Mouse (Mus musculus) hindbrain, embryonic 14.5 days (tissue): ENCODE results near the gene Tent4b. TPM values are rescaled to one million over a fixed set of nuclear protein-coding genes. Genes with fewer than 3 reads are reported as not detected.

Experiments used
- ATAC-seq: fragments of 200-750 bp; cut with Nextera tagmentation; 2 replicates; pipeline ENCODE4 v1.8.0; 2017; ENCODE audit warnings: moderate number of reproducible peaks, mild to moderate bottlenecking, moderate TSS enrichment, moderate library complexity; ENCODE audit not compliant: low FRiP score
- DNase-seq: peaks from one replicate; pipeline ENCODE4 v3.0.0-alpha.2; 2015; ENCODE audit warnings: low spot score
- H3K27ac ChIP-seq: fragments of 300-500 bp; sonication (generic); 2 replicates; pipeline ENCODE4 v1.5.1; 2014; ENCODE audit warnings: mild to moderate bottlenecking, moderate library complexity
- H3K27me3 ChIP-seq: fragments of 300-500 bp; sonication (generic); 2 replicates; pipeline ENCODE4 v1.6.1; 2014; ENCODE audit warnings: mild to moderate bottlenecking, low read length, mixed read lengths; ENCODE audit not compliant: control insufficient read depth, insufficient read depth
- H3K36me3 ChIP-seq: fragments of 300-500 bp; sonication (generic); replicated peaks from 2 replicates; pipeline ENCODE4 v1.6.1; 2014; ENCODE audit not compliant: control insufficient read depth, insufficient read depth
- H3K4me1 ChIP-seq: fragments of 300-500 bp; sonication (generic); replicated peaks from 2 replicates; pipeline ENCODE4 v1.6.1; 2014; ENCODE audit warnings: antibody characterized with exemption, low read length, mixed read lengths; ENCODE audit not compliant: control insufficient read depth, insufficient read depth
- H3K4me2 ChIP-seq: fragments of 300-500 bp; sonication (generic); replicated peaks from 2 replicates; pipeline ENCODE4 v1.6.1; 2014; ENCODE audit warnings: mild to moderate bottlenecking, moderate library complexity
- H3K4me3 ChIP-seq: fragments of 300-500 bp; sonication (generic); replicated peaks from 2 replicates; pipeline ENCODE4 v1.5.1; 2014; ENCODE audit warnings: mild to moderate bottlenecking, low read length
- H3K9ac ChIP-seq: fragments of 300-500 bp; sonication (generic); 2 replicates; pipeline ENCODE4 v1.6.1; 2014
- H3K9me3 ChIP-seq: fragments of 300-500 bp; sonication (generic); 2 replicates; pipeline ENCODE4 v1.6.1; 2016; ENCODE audit warnings: low read length; ENCODE audit not compliant: control insufficient read depth
- WGBS: fragments of 180-500 bp; shearing (Covaris S2); extraction: QIAGEN DNeasy Blood & Tissue Kit; methylation state at CpG from one replicate; pipeline ENCODE4 v1.1.7; 2014; 5-methylcytosine and 5-hydroxymethylcytosine counted together
- polyA plus RNA-seq: library from polyadenylated mRNA; unstranded; fragments of >200 nt; fragmentation: Nextera tagmentation; extraction: Ambion mirVana; gene quantifications from 2 replicates; pipeline ENCODE4 v1.2.1, GENCODE M21; 2014

Gene Tent4b
- polyA plus RNA-seq, 1 experiment from 2014 or later: 17.1 TPM

DNA sequence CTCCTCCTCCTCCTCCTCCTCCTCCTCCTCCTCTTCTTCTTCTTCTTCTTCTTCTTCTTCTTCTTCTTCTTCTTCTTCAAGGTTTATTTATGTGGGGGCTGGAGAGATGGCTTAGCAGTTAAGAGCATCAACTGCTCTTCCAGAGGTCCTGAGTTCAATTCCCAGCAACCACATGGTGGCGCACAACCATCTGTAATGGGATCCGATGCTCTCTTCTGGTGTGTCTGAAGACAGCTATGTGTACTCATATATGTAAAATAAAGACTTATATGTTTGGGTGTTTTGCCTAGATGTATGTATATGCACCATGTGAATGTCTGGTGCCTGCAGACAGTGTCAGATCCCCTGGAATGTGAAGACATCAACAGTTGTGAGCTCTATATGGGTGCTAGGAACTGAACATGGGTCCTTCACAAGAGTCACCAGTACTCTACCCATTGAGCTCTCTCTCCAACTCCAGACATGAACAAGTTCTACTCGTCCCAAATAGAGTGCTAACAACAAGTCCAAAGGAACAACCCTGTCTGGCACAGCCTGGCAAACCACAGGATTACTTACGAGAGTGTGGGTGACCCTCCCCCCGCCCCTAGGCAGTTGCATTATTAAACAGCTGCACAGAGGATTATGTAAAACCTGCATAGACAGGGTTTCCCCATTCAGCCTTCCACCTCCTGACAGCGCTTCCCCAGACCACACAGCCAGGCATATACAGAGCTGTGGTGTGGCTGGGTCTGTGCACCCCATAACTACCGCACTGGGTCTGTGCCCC is 70.3 kb downstream of the Tent4b start:
- Histone ChIP-seq H3K9me3 (no peaks in the 10 kb centered on the region), H3K27me3 (peaks cover 19% of the 10 kb centered on the region), H3K4me3 (no peak overlapping the region), H3K27ac (no peak overlapping the region), H3K9ac (no peak overlapping the region), H3K36me3 (no peaks in the 10 kb centered on the region), H3K4me2 (no peak overlapping the region), H3K4me1 (peaks cover 5% of the 10 kb centered on the region; the same call in 1 of the 2 replicates)
- DNase-seq: no peak
- no peak for ATAC-seq
- WGBS: 66% methylated on average over 7 of the region's 7 CpGs

DNA sequence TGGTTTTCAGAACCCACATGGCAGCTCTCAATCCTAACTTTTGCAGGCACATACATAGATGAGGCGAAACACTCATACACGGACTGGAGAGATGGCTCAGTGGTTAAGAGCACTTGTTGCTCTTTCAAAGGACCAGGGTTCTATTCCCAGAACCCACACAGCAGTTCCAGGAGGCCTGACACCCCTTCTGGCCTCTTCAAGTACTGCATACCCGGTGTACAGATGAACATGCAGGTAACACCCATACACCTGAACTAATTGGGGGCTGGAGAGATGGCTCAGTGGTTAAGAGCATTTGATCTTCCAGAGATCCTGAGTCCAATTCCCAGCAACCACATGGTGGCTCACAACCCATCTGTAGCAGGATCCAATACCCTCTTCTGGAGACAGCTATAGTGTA is 71.1 kb downstream of the Tent4b start:
- WGBS: 73% methylated on average over 3 of the region's 3 CpGs
- Histone ChIP-seq H3K4me3 (no peak overlapping the region), H3K4me2 (no peak overlapping the region), H3K9ac (no peak overlapping the region), H3K36me3 (no peaks in the 10 kb centered on the region), H3K9me3 (no peaks in the 10 kb centered on the region), H3K4me1 (peaks cover 5% of the 10 kb centered on the region; the same call in 1 of the 2 replicates), H3K27ac (no peak overlapping the region), H3K27me3 (peaks cover 19% of the 10 kb centered on the region)
- DNase-seq: no peak
- no peak for ATAC-seq

DNA sequence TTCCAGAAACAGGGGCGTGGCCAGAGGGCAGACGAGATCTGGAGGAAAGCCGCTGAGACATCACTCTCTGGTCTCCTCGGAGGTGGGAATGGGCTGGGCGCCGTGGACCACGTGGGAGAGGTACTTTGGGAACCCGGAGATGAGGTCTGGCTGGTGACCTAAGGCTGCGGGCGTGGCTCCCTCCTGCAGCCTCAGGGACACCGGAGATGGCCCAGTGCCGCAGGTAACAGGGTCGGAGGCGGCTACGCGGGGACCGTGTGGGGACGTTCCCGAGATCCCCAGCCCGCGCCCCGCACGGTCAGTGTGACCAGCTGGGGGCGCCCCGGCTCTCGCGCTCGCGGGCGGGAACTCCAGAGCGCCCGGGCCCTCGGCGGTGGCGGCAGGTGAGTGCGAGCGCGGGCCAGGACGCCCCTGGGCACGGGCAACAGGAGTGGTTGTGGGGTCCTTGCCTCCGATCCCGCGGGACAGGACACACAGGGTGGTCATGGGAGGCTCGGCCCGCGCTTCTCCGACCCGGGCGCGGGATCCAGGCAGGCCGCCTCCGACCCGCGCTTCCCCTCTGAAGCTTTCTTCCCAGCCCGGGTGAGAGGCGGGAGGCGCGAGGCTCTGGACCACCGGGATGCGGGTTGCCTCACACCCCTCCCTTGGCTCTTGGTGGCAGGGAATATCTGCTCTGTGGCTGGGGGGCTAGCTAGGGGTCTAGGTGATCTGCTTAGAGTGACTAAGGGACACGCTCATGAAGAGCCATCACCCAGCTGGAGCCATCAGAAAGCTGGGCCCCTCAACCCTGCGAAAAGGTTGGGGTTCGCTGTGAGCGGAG is 73.4 kb downstream of the Tent4b start, which contains the start of gene Adcy7:
TSS of gene Adcy7 (plus strand) at position 173 of the 820 bp plus-strand sequence.
- Histone ChIP-seq H3K27ac (no peak within 1 kb of the TSS), H3K36me3 (no peaks in the 10 kb centered on the region), H3K4me1 (peaks cover 5% of the 10 kb centered on the region; the same call in 1 of the 2 replicates), H3K9me3 (no peaks in the 10 kb centered on the region), H3K9ac (peak within 1 kb of the TSS; percentile 53), H3K4me3 (peak within 1 kb of the TSS; percentile 38), H3K4me2 (peak within 1 kb of the TSS; percentile 80), H3K27me3 (peaks cover 19% of the 10 kb centered on the region)
- ATAC-seq (no peak), DNase-seq (peak; percentile 41)
- WGBS: 4% methylated on average over 54 of the region's 64 CpGs

DNA sequence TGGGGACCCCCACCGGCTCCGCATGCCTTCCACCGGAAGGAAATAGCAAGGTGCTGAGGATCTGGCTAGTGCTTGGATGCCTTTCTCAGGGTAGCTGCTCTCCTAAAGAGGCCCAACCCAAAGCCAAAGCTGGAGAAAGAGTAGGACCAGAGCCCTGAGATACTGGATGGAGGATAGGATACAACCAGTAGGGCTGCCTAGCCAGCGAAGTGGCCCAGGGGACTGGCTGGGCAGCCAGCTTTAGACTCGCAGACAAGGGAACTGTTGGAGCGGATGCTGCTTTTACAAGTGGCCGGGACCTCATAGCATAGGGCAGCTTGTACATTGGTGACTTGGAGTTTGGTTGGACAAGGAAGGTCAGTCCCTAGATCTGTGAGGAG is 74.0 kb downstream of the Tent4b start:
- Histone ChIP-seq H3K9ac (no peak overlapping the region; the same call in 1 of the 2 replicates), H3K36me3 (no peaks in the 10 kb centered on the region), H3K27ac (no peak overlapping the region), H3K9me3 (no peaks in the 10 kb centered on the region), H3K4me1 (peaks cover 5% of the 10 kb centered on the region; the same call in 1 of the 2 replicates), H3K4me2 (peak overlapping the region; percentile 80), H3K27me3 (peaks cover 19% of the 10 kb centered on the region), H3K4me3 (peak overlapping the region; percentile 38)
- ATAC-seq: no peak
- DNase-seq: no peak
- WGBS: 70% methylated on average over 7 of the region's 7 CpGs

DNA sequence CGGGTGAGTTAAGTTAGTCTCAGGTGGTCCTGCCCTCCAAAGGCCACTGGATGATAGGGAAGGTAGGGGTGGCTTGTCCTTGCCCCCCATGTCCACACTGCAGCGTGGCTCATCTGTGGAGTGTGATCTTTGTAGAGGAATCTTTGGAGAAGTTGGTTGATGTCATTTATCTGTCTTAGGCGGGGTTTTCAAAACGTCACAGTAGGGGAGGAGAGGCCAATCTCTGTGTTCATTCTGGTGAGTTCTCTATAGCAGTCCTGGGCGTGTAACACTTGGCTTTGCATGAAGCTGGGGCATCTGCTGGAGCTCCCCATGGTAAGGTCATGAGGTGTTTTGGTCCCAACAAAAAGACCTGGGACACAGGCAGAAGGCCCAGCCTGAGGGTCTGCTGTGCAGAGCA is 75.1 kb downstream of the Tent4b start:
- no peak for ATAC-seq
- Histone ChIP-seq H3K9ac (no peak overlapping the region), H3K4me3 (no peak overlapping the region), H3K36me3 (no peaks in the 10 kb centered on the region), H3K4me1 (peaks cover 5% of the 10 kb centered on the region; the same call in 1 of the 2 replicates), H3K4me2 (no peak overlapping the region), H3K9me3 (no peaks in the 10 kb centered on the region), H3K27me3 (peaks cover 19% of the 10 kb centered on the region), H3K27ac (no peak overlapping the region)
- WGBS: 94% methylated on average over 5 of the region's 5 CpGs
- no peak for DNase-seq

DNA sequence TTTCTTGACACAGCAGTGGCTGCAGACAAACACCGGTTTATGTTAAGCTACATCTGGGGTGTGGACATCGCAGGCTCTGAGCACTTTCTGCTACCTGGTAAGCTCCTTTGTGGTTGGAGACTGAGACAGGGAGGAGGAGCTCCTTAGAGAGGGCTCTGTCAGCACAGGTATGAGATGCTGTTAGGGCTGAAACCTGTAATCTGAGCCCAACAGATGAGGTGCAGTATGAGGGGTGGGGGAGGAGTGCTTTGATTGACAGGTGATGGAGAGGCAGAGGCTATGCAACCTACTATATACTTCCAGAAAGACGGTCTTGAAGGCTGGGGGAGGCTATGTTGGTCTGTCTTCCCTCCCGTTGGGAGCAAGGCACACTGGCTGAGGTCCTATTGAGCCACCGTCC is 80.2 kb downstream of the Tent4b start:
- H3K27ac ChIP-seq: no peak overlapping the region
- no peak overlapping the region for H3K4me3 ChIP-seq
- H3K4me1 ChIP-seq: no peaks in the 10 kb centered on the region
- no peaks in the 10 kb centered on the region for H3K36me3 ChIP-seq
- DNase-seq: no peak
- no peak overlapping the region for H3K9ac ChIP-seq
- no peaks in the 10 kb centered on the region for H3K27me3 ChIP-seq
- WGBS: 70% methylated on average over 5 of the region's 5 CpGs
- H3K4me2 ChIP-seq: no peak overlapping the region
- ATAC-seq: no peak
- no peaks in the 10 kb centered on the region for H3K9me3 ChIP-seq

DNA sequence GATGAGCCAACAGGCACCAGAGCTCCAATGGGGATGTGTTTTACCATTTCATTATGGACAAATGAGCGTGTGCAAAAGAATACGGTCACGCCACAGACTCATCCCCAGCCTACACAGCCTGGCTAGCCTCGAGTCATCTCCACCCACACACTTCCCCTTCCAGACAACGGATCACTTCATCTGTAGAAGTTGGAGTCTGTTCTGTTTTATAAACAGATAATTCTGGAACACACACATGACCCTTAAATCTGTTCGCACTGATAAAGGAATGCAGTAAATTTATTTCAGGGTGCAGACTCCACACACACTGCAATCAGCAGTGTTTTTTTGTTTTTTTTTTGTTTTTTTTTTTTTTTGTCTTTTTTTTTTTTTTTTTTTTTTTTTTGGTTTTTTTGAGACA is 80.7 kb downstream of the Tent4b start:
- H3K9me3 ChIP-seq: no peaks in the 10 kb centered on the region
- H3K36me3 ChIP-seq: no peaks in the 10 kb centered on the region
- no peak for DNase-seq
- H3K9ac ChIP-seq: no peak overlapping the region
- ATAC-seq: no peak
- no peak overlapping the region for H3K4me3 ChIP-seq
- H3K4me2 ChIP-seq: no peak overlapping the region
- no peaks in the 10 kb centered on the region for H3K27me3 ChIP-seq
- 89% methylated on average over 6 of the region's 6 CpGs for WGBS
- H3K4me1 ChIP-seq: no peaks in the 10 kb centered on the region
- H3K27ac ChIP-seq: no peak overlapping the region

DNA sequence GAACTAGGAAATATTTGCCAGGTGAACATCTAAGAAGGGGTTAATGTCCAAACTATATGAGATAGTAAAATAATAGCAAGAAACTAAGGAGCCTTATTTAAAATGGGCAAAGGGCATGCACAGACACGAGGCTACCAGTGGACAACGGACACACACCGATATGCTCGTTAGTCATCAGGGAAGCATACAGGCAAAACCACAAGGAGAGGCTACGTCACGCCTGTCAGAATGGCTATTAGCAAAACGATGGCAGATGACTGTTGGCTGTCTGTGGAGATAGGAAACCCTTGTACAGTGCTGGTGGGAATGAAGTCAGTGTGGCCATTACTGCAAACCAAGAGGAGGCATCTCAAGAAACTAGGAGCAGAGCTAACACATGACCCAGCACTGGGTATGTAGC is 81.9 kb downstream of the Tent4b start:
- no peaks in the 10 kb centered on the region for H3K36me3 ChIP-seq
- H3K27me3 ChIP-seq: no peaks in the 10 kb centered on the region
- H3K9me3 ChIP-seq: no peaks in the 10 kb centered on the region
- no peak for ATAC-seq
- 80% methylated on average over 7 of the region's 7 CpGs for WGBS
- H3K4me3 ChIP-seq: no peak overlapping the region
- H3K4me1 ChIP-seq: no peaks in the 10 kb centered on the region
- DNase-seq: no peak
- H3K9ac ChIP-seq: no peak overlapping the region
- H3K27ac ChIP-seq: no peak overlapping the region
- no peak overlapping the region for H3K4me2 ChIP-seq

DNA sequence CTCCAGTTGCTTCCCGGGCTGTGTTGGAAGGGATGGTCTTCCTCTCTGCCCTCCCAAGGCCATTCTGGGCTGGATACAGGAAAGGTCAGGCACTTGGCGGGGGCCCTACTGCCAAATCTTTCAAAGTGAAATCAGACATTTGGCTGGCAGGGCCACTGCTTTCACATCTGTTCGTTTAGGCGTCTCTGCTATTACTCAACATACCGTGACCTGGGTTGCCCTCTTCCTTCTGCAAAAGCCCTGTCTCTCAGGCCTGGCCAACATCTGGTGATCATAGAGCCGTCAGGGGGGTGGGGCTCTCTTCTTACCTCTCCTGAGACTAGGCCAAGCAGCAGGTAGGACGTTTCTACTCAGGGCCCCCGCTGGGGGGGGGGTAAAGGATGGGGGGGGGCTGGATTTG is 83.7 kb downstream of the Tent4b start:
- Histone ChIP-seq H3K36me3 (no peaks in the 10 kb centered on the region), H3K27me3 (no peaks in the 10 kb centered on the region), H3K4me2 (no peak overlapping the region), H3K4me3 (no peak overlapping the region), H3K27ac (no peak overlapping the region), H3K4me1 (no peaks in the 10 kb centered on the region), H3K9me3 (no peaks in the 10 kb centered on the region), H3K9ac (no peak overlapping the region)
- ATAC-seq (no peak), DNase-seq (no peak)
- 49% methylated on average over 8 of the region's 8 CpGs for WGBS
